Mouse (Mus musculus): ENCODE measurements around the gene Dmrta2.

Gene Dmrta2

DNA sequence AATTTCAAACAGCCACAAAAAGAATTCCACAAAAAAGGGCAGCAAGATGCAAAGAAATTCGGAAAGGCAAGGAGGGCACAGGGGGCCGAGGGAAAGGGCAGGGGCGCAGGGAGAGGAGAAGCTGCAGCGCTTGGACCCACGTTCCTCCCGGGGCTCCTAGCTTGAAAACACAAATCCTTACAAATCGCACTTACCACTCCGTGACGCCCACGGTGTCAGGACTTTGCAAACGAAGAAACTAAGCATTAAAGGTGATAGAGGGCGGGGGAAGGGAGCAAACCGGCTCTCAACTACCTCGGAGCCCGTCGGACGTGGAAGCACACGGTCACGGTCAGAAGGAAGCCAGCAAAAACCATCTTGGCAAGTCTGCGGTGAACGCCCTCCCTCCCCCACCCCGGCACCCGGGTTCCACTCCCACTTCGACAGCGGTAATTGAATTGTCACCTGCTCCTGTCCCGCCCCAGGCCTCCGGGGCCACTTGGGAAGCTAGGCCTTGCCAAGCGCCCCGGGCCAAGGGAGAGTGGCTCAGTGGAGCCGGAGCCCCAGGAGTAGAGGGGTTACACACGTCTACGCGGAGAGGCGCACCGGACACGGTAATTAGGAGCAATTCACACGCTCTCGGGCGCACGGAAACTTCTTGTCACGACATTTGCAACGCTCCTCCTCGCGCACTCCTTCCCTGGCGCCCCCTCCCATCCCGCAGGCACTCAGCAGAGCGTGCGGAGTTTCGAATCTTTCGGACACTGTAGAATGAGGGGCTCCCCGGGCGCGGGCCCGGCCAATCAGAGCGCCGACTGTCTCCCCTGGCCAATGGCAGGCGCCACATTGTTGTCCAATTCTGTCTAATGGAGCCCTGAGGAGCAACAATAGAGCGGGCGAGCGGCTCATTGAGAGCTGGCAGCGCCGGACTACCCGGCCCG, at the start of gene Dmrta2:
Gene Dmrta2 (plus strand): TSS at position 906 of the 920 bp plus-strand sequence.
- no peak for DNase-seq (ENCODE audit: low read depth, low spot score)

DNA sequence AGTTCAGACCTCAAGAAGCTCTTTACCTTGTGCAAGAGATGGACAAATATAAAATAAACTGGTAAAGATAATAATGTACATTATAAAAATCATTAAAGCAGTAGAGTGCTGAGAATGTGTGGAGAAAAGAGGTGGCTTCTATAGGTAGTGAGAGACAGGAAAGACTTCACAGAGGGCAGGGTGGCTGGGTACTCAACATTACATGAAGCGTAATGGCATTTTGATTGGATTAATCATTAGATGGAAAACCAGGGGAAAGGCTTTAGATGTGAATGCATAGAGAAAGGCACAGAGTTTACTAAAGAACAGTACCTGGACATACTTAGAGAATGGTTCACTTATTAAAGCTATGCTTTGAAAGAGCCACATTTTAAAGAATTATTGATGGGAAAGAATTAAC, 48.8 kb upstream of the Dmrta2 start:
- no peak for DNase-seq (ENCODE audit: low read depth, low spot score)

DNA sequence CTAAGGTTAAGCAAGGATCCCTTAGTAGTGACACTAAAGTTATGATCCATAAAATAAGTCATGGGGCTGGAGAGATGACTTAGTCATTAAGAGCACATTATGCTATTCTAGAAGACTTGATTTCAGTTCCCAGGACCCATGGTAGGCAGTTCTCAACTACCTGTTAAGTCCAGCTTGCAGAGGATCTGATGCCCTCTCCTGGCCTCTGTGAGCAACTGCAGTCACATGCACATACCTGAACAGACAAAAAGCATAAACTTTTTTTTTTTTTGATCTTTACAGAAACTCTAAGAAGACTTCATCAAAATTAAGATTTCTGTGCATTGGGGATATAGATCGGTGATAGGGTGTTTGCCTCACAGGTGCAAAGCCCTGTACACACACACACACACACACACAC, 47.4 kb upstream of the Dmrta2 start:
- no peak for DNase-seq (ENCODE audit: low read depth, low spot score)

DNA sequence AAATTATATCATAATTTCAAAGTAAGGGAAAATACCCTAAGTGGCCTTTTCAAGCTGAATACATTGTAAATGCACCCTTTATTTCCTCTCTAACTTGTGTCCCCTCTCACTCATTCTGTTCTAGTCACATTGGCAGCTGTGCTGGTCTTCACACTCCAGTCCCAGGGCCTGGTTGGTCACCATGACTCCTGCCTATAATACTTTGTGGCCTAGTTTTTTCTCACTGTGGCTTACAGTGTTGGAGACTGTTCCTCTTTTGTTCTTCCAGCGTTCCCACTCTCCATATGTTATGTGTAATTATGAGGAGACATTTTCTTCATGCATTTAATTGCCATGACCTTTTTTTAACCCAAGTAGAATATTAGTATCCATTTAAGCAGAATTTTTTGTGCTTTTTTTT, 46.9 kb upstream of the Dmrta2 start:
- no peak for DNase-seq (ENCODE audit: low read depth, low spot score)

DNA sequence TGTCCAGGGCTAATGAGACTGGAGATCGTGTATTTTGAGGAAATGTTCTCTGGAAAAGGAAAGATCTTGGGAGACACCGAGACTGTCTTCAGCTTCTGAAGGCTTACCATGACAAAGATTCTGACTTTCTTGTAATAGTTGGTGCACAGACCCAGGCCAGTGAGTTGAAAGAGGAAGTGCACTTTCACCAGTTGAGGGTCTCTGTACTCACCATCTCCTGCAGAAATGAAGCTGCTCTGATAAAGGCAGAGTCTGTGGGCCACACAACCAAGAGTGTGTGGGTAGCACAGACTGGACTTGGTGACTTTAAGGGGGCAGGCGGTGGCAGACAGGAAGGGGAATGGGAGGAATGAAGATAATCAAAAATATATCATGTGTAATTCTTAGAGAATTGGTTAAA, 41.3 kb upstream of the Dmrta2 start:
- no peak for DNase-seq (ENCODE audit: low read depth, low spot score)

GRCm38 (mm10) chr4:109939291-109939690, 38.6 kb upstream of the Dmrta2 start:
- no peak for DNase-seq (ENCODE audit: low read depth, low spot score)

DNA sequence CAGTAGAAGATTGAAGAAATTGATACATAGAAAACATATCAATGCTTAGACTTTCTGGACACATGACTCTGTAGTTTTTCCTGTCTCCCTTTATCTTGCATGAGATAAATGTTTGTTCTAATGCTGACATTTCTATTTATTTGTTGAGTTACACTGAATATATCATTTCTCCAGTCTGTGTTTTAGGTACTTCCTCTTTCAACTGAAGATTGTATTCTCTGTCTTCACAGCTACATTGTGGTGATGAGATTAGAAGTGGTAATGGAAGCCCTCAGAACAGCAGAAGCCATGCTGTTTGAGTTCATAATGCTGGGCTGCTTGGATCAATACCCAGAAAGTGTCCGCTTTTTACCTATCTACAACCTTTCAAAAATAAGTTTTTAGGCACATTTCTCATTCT, 32.3 kb upstream of the Dmrta2 start:
- DNase-seq (ENCODE audit: low read depth, low spot score) = no peak

DNA sequence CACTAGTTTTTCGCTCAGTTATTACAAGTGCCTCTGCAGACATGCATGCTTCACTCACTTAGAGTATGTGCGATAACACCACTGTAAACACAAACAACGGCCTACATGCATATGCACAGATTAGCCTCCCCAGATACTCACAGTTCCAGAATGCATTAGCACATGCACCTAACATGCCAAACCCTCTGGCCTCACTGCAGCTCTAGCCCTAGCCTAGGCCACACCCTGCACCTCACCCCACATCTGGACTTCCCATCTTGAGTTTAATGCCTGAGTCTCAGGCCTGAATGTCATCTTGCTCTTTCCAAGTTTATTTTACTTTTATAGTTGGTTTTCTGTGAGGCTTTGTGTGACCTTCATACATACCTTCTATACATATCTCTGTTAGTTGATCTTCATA, 28.5 kb upstream of the Dmrta2 start:
- DNase-seq (ENCODE audit: low read depth, low spot score) = no peak

- no peak for DNase-seq (ENCODE audit: low read depth, low spot score)
Observed at GRCm38 (mm10) chr4:109953509-109953908, 24.3 kb upstream of the Dmrta2 start.

- no peak for DNase-seq (ENCODE audit: low read depth, low spot score)
Observed at GRCm38 (mm10) chr4:109960201-109960935, 17.5 kb upstream of the Dmrta2 start.

DNA sequence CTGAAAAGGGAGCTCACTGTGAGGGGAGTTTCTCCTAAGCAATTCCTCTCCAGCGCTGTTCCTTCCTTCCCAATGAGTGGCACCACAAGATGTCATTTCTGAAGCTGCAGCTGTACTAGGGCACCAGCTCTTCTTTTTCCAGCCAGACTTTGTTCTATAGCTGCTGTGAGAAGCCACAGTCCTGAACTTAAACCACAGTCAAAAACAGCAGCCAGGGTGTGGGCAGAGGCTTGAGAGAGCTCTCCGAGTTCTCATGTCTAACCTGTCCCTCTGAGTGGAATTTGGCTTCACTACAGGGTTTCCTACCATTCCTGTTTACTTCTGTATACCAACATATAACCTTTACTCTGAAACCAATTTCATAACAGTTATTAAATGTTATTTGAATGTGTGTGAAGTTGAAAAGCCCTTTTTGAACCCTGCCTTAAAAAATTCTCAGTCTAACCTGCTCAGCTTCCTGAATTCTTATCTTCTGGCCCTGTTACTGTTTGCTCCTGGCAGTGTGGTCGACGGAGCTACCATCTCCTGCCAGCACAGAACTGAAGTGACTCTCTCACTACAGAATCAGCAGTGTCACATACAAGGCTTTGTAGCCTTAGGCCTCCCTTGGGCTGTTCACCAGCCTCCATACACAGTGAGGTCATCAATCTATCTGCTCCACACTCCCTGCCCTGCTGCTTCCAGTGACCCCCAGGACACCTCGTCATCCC, 14.1 kb upstream of the Dmrta2 start:
- no peak for DNase-seq (ENCODE audit: low read depth, low spot score)

DNA sequence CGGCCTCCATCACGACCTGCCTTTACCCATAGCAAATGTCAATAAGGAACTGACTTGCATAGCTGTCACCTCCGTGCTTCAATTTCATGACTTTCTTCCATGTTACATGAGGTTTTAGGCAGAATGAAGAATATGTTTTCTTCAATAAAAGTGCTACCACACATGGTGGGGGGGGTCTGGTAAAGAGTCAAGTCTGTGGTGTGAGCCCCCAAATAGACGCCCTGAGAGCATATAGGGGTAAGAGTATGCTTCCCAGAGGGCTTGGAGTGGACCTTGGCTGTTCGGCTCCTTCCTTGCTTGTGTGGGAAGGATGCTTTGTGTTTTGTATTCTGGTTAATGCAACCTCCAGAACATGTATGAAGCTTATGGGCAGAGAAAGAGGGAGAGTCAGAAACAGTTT, 8.3 kb upstream of the Dmrta2 start:
- no peak for DNase-seq (ENCODE audit: low read depth, low spot score)

DNA sequence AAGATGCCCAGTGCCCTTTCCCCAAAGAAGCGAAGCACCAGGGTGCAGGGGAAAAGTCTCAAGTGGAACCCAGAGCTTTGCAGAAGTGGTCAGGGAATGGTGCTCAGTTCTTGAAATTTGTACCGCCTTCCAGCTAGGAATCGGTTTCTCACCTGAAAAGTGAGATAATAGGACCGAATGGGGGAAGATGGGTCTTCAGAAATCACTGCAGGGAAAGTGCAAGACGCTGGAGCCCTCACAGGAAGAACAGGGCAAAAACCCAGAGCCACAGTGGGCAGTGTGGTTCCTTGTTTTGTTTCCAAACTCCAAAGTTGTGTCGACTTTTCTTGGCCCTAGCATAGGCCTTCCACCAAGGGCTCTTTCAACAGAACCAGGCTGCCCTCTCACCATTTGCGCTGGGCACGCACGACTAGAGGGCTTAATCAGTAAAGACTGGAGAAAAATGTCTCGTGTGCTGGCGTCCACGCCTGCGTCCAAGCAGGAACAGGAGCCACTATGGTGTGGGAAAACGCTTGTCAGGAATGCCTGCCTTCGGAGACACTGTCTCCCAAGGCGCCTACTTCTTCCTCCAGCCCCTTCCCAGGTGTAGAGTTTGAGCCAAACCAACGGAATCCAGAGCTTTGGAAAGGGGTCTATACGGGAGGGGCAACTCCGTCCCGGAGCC, 3.7 kb upstream of the Dmrta2 start:
- no peak for DNase-seq (ENCODE audit: low read depth, low spot score)

DNA sequence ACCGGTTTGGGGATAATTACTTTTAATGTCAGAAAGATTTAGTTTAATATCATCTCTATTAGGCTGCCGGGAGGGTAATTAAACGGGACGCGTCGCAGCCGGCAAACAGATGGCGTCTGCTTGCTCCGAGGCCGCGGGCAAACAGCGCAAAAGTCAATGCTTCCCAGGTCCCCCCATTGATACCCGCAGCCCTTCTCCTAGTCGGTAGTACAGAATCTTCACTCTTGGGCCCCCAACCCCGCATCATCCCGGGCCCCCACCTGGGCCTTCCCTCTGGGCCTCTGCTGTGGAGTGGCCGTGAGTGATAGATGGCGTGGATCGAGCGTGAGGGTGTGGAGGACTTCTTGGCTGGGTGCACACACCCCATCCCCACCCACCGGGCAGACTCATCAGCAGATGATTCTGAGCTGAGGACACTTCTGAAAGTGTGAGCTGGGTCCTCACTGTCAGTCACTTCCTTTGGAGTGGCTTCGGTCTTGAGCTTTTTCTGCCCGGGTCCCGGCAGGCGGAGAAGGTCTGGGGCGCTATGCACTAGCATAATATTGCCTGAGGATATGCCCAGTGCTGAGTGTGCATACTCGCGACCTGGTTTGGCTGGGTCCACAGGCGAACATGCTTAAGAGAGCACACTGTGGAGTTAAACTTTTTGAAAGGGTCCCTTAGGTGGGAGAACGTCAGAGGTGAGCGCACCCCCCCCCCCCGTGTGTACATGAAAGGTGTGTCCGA, 3.0 kb upstream of the Dmrta2 start:
- no peak for DNase-seq (ENCODE audit: low read depth, low spot score)

DNA sequence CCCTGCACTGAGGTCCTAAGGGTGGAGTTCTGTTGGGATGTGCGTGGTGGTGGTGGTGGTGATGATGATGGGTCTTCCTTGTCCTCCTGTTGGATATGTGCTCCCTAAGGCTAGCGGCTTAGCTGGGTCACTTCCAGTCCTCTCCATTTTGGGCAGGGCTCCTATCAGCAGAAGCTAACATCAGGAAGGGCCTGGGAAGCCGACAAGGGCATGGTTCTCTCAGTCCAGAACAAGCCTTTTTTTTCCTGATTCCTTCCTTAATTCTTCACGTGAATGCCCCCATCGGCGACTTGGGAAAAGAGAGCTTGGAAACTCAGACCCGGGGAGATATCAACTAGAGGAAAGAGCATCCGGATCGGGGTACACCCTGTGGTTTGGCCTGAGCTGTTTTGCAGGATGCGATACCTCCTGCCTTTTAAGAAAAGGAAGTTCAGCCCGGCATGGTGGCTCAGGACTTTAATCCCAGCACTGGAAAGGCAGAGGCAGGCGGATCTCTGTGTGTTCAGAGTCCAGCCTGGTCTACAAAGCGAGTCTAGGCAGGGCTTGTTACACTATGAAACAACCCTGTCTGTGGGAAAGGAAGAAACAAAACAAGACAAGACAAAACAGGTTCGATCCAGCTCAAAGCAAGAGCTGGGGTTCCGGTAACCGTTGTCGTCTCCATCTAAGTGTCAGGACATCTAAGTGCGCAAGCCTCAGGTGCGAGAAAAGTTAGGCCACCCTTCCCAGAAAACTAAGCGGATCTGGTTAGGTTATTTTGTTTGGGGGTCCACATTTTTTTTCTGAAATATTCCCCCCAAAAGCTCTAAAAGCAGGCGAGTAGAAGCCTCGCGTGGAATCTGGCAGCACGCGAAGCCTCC, 2.2 kb upstream of the Dmrta2 start:
- DNase-seq (ENCODE audit: low read depth, low spot score) = no peak

DNA sequence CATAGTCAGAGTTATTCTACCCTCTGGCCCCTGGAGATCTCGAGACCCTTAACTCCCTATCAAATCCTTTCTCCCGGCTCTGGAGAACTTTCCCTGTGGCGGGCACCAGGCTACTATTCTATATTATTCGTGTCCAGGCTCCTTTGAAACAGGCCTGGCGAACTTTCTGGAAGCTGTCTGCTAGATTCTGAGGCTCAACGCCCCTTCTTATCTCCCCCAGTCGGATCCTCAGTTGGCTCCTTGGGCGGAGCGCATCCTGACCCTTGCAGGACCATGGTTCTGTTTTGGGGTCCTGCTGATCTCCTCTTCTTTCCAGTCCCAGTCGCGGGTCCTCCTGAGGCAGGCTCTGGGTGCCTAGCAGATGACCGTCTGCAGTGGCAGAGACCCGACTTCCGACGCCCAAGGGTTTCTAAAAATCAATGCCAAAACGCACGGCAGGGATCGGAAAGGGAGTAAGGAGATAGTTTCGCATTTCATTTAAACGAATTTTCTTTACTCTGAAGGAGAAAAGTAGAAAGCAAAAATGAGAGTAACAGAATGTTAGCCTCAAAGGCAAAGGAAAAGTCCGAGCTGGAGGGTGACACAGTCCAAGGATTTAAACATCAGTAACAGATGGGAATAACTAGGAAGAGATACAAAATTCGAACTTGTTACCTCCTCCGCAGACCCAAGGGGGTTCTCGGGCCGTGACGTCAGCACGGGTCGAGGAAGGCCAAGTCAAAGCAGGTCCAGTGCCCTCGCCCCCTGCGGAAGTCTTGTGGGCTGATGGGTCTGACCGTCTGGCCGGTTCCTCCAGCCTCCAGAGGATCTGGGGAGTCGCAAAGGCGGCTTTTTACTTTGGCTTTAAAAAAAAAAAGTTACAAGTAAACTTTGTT, 1.3 kb upstream of the Dmrta2 start:
- no peak for DNase-seq (ENCODE audit: low read depth, low spot score)

- no peak for DNase-seq (ENCODE audit: low read depth, low spot score)
Observed at GRCm38 (mm10) chr4:109978068-109978857, 410 bp downstream of the Dmrta2 start.

DNA sequence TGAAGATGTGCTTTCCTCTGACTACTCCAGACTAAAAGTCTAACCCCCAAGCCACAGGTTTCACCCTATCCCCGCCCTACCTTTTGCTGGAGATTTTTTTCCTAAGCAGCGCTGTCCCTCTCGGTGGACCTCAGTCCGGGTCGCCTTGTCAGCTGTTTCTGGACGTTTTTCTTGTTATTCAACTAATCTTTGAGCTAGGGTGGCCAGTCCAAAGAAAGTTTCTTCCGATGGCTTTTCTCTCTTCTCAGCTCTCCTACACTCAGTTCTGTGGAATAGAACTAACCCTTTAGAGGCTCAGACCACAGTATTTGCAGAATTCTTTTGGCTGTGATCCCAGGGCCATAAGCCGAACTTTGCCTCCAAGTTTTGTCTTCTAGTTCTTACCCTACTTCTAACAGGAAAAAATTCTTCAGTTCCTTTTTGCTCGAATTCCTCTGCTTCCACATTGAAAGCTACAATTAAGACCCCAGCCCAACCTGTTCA, 1.0 kb downstream of the Dmrta2 start:
- DNase-seq (ENCODE audit: low read depth, low spot score) = no peak

Data from brain, adult 2 months (tissue).